Mouse (Mus musculus): ENCODE measurements at regions not wholly inside any gene's neighbourhood (a gene's known extent, or its start where the extent isn't known, plus 50 kb on each side); places are given as distances from the start of the nearest gene placed in this dataset.

DNA sequence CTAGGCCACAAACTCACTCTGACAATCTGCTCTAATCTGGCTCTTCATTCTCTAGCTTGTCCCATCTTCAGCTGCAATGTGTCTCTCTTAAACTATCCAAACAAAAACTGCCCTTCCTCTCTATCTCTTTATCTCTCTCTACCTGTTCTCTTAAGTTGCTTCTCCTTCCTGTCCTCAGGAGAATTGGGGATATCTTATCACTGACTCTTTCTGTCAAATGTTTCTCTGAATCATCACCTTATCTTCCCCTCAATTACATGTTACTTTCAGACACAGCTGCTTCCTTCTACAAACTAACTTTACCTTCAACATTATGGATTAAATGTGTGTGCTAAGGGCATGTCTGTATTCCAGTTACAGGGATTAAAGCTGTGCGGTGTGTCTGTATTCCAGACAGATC is 671.4 kb downstream of the Pla2g4a start:
- no peak for TF ChIP-seq TAL1 (IDR thresholded peaks at IDR 0.05; ENCODE audit: low read length)
- TF ChIP-seq ZKSCAN1 (IDR thresholded peaks at IDR 0.05; ENCODE audit: low read depth, low read length), result no peak
- no peak for TF ChIP-seq MXI1 (IDR thresholded peaks at IDR 0.05; ENCODE audit: low read depth, low read length)
- TF ChIP-seq CTCF (IDR thresholded peaks at IDR 0.05 in 2 of 3, conservative IDR thresholded peaks at IDR 0.05 in 1 of 3; ENCODE audit: control insufficient read depth in 1 of 3, insufficient read depth in 1 of 3, low read depth in 2 of 3, low read length in 3 of 3, poor library complexity in 1 of 3, severe bottlenecking in 1 of 3), result no peak
- no peak for TF ChIP-seq E2F4 (IDR thresholded peaks at IDR 0.05; ENCODE audit: borderline replicate concordance, low read depth, low read length)
- TF ChIP-seq MYC (IDR thresholded peaks at IDR 0.05; ENCODE audit: low read depth, low read length), result no peak
